Mouse (Mus musculus) liver (tissue): ENCODE data around the gene Lsm11.
A peak's percentile ranks its signal among the peaks of the same experiment; 100 is the strongest.

Experiments used
- DNase-seq: peaks from one replicate; pipeline ENCODE4 v3.0.0-alpha.2; 2020; ENCODE audit warnings: mixed read lengths

The Lsm11 gene

GRCm38 (mm10) chr11:45926640-45927082 lies 18.1 kb downstream of the Lsm11 start:
- DNase-seq = peak; percentile 79

- DNase-seq = no peak
Observed at GRCm38 (mm10) chr11:45925436-45925835, 19.3 kb downstream of the Lsm11 start.

DNA sequence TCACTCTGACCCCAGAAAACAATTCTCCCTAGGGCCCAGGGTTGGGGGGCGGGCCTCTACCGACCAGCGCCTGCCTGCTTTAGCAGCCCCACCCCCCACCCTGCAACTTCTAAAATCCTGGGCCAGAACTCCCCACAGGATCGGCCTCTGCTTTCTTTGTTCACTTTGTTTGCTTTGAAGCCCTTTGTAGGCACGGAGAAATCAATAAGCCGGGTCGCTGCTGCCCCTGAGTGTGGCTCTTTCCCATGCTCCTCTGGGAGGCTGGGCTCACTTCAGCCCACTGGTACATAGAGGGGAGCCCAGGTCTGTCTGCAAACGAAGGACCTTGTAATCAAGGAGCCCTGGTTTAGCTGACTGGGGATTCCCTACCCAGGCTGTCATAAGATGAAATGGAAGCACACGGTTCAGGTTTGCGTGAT lies 23.2 kb downstream of the Lsm11 start:
- peak; percentile 14 for DNase-seq

- no peak for DNase-seq
Observed at GRCm38 (mm10) chr11:45921026-45921425, 23.7 kb downstream of the Lsm11 start.

GRCm38 (mm10) chr11:45918836-45919235 lies 25.9 kb downstream of the Lsm11 start:
- no peak for DNase-seq

- no peak for DNase-seq
Observed at GRCm38 (mm10) chr11:45918018-45918417, 26.7 kb downstream of the Lsm11 start.

- DNase-seq = no peak
Observed at GRCm38 (mm10) chr11:45916196-45916595, 28.5 kb downstream of the Lsm11 start.

DNA sequence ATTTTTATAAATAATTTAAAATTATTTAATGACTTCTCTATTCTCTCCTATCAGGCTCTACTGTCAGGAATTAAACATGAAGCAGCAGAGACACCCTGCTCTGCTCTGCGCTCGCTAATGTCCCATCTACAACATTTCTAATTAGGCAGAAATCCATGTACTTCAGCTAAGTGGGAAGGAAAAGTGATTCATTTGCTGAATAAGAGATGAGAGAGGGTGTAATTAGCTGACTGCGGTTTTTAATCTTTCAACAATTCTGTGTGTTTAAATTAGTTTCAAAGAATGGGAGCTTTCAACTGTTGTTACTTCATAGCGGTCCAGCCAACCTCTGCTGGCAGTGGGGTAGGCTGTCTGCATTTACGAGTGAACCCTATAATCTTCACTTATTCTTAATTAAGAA lies 34.0 kb downstream of the Lsm11 start:
- DNase-seq = no peak

DNA sequence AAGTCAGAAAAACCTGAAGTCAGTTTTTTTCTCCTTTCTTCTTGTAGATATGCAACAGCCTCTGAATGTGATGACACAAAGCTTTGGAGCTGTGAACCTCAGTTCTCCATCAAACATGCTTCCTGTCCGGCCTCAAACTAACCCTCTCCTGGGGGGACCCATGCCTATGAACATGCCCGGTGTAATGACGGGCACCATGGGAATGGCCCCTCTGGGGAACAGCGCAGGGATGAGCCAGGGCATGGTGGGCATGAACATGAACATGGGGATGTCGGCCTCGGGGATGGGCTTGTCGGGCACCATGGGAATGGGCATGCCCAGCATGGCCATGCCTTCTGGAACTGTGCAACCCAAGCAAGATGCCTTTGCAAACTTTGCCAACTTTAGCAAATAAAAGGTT lies 35.8 kb downstream of the Lsm11 start:
- no peak for DNase-seq

DNA sequence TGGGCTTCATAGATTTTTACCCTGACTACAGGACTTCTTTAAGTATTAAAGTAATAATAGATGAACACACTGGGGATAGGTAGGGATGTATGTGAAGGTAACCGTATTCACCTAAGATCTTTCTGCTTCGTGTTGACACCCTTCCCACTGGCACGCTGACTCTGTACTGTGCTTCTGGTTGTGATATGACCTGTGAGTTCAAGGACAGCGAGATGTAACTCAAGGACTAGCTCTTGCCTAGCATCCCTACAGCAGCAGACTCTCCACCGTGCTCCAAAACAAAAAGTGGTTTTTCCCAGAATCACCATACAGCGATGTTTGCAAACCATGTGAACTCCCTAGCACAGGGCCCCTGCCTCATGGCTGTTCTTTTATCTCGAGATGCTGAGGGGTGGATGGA lies 36.7 kb downstream of the Lsm11 start:
- DNase-seq = no peak

DNA sequence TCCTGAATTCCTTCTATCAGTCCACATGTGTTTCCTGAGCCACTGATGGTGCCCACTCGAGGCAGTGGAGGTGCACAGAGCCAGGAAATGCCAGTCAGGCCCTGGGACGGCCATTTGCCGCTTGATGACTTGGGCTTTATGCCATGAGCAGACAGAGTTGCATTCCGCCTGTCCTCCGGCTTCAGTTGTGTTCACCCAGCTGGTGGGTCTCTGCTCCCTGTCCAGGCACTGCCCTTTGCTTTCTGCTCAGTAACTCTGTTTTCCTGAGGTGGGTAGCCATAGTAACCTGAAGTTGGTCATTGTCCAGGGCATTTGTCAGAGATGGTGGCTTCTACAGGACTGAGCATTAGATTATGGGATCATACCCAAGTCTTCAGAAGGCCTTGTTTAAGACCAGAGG lies 37.4 kb downstream of the Lsm11 start:
- DNase-seq = no peak

DNA sequence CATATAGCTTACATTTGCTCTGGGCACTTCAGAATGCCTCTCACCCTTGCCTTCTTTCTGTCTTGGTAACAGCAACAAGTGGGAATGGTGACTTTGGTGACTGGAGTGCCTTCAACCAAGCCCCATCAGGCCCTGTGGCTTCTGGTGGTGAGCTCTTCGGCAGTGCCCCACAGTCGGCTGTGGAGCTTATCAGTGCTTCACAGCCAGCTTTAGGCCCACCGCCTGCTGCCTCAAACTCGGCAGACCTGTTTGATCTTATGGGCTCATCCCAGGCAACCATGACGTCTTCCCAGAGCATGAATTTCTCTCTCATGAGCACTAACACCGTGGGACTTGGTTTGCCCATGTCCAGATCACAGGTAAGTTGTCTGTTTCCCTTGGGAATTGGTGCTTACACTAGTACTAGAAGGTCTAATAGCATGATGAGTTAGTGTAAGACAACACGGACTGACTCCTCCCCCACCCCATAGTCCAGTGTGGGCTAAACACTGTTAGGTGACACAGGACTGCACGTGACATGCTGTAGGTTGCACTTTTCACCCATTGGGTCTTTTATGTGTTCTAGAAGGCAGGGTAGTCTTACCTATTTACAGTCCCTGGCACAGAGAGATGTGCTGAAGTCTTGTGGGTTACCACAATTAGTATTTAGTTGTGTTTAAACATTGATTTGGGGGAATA lies 38.5 kb downstream of the Lsm11 start:
- DNase-seq = peak; percentile 79

DNA sequence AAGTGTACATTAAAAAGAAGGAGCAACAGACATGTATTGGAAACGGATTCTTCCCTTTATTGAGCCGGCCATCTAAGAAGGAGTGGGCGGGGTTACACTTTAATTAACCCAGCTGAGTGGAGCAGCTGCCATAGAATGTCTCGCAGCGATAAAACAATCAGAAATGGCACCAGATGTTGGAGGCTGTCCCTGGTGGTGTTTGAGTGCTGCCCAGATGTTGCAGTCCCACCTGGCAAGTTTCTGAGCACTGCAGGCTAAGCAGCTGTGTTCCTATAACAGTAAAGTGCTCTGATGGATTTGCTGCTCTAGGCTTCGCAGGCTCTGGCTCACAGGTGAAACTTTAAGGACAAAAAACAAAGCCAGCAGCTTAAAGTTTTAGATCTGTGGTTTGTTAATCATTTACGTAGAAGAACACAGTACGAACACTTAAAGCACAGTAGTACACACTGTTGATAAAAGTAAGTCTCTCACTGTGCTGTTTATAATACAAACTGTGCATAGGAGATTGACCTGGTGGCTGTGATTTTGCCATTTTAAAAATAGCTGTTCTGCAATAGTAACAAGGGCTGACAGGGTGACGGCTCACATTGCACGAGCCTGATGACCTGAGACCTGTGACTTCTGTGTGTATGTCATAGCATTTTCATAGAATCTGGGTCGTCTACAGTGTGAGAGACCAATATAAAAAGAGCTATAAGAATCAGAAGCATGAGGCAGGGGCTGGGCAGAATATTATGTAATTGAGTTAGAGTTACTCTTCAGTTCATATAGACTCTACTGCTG lies 44.3 kb downstream of the Lsm11 start:
- DNase-seq = no peak

GRCm38 (mm10) chr11:45897392-45897791 lies 47.3 kb downstream of the Lsm11 start:
- no peak for DNase-seq

DNA sequence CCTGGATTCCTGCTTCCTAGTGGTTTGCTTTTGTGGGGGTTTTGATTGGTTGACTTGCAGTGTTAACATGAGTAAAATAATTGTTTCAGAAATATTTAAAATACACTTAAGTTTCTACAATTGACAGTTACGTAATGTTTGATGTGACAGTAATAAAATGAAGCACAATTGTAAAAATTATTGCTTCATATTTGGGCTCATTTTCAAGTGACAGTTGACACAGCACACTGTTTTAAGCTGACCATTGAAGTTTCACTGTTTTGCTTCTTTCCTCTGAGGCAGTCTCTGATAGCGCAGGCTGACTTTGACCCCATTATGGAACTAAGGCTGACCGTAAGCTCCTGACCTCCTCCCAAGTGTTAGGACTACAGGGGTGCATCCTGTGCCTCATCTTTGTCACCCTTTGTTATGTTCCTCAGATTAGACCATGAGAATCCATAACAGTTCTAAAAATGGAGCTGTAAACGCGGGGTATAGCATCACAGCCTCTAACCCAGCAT lies 51.8 kb downstream of the Lsm11 start:
- no peak for DNase-seq

DNA sequence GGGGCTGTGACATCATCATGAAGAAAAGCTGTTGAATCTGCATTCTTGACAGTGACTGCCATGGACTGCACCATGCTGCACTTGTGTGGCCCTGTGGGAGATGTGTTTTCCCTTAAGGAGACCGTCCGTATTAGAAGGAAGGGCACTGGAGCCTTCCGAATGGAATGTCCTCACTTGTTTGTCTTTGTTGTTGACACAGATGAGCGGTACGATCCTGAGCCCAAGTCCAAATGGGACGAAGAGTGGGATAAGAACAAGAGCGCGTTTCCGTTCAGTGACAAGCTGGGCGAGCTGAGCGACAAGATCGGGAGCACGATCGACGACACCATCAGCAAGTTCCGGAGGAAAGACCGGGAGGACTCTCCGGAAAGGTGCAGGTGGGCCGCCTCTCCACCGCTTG lies 54.3 kb downstream of the Lsm11 start:
- DNase-seq = no peak

DNA sequence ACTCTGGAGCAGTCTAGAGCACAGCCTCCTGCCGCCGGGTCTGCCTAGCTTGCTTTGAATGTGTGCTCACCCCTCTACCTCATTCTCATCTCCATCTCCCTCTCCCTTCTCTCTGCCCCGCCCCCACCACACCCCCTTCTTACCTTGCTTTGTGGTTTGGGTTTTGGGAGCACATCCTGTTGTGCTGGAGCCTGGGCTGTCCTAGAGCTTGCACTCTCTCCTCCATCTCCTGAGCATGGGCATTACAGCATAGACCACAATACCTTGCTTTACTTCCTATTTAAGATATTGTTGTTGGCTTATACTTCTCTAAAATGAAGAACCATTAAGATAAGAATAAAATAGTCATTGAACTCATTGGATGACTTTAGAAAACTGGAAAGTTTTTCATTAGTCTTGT lies 54.8 kb downstream of the Lsm11 start:
- no peak for DNase-seq

- DNase-seq = no peak
Observed at GRCm38 (mm10) chr11:45888471-45889030, 56.2 kb downstream of the Lsm11 start.

DNA sequence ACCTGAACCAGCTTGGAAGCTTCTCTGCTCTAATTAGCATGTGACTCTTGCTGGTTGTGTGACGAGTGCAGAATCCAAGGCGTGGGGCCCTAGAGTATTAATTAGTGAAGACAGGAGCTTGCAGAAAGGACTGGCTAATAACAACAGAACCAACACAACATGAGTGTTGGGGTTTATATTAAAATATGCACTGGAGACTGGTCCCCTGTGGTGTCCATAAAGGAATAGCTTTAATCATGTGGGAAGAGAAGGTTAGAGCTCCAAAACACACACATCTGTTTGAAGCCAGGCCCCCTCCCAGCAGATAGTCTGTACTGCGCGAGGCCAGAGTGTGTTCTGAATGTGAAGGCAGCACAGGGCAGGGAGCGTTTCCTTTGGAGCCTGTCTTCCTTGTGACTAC lies 58.1 kb downstream of the Lsm11 start:
- DNase-seq = no peak

DNA sequence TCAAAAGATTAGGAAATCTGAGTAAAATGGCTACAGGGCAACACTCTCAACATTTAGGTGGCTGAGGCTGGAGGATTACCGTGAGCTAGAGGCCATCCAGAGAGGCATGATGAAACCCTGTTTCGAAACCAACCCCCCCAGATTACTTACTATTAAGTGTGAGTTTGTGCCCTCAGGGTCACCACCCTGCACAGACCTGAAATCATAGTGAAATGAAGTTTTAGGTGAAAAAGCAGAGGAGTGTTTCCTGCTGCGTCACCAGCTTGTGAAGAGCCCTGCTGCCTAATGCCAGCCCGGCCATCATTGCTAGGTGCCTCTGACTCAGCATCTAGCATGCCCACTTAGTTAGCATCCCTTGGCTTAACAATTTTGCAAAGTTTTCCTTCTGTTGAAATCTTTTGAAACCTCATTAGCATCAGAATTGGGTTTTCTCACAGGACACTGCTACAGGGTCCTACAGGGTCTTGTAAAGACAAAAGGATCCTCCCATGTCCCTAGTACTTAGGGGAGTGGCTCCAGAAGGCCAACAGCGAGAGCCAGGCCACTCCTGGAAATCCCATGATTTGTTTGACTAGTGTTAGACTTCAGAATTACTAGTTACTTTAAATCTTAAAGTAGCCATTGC lies 59.0 kb downstream of the Lsm11 start:
- no peak for DNase-seq

GRCm38 (mm10) chr11:45884029-45884428 lies 60.7 kb downstream of the Lsm11 start:
- DNase-seq = no peak

GRCm38 (mm10) chr11:45883270-45883931 lies 61.3 kb downstream of the Lsm11 start:
- no peak for DNase-seq

DNA sequence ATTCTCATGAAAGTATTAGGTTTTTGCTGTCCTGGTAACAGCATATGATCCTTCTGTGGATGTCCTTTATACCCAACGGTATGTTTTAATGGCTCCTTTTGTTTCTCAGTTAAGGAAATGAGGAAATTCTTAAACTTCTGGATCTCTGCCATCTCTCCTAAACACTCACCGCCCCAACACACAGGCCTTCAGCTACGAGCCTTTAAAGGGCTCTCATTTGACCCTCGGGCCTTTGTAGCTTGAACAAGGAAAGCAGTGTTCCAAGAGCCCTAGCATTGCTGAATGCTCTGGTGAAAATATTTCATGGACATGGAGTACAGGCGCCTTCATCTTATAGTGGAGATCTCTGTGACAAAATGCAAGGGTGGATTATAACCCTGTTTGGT lies 63.1 kb downstream of the Lsm11 start:
- no peak for DNase-seq
